ENCODE assay signal across 8 mouse cellular contexts in the genomic region with DNA sequence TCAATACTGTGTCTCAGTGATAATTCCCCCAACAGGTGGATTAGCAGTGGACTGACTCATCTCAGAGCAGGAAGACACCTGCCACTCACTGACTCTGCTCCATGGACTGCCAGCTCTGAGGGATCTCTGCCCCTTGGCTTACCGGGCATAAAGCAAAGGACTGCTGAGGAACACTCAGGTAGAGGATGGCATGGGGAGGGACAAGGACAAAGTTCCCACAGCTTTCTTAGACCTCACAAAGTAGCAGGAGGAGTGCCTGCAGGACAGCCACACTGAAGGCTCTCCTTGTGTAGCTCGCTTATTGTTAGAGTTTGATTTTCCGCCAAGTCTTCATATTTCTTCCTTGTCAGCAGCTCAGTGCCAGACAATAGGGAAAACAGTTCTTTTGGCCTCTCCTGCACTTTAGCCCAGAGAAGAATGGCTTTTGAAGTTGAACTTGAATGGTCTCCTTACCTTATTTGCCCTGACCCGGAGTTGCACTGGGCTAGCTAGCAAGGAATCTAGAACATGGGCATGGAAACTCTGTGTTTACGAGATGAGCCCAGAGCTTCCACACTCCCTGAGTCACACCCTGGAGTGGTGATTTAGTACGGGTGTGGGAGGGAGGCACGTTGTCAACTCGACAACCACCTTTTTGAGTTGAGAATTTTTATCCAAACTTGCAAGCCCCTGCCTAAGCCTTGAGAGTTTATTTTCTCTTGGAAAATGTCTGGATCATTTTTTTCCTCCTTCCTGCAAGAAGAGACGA.
DNase-seq lines count a peak whose midpoint lies in the region; ATAC-seq and TF ChIP-seq lines count a peak whose summit lies in the region.

No protein-coding gene starts in this region.

- intact Hi-C loops in heart, postnatal 14 days (cut with DNase I) = loop anchor here (5.0 kb wide), 1 partner anchor 423 kb away; no protein-coding TSS in a partner anchor

- no peak for TF ChIP-seq CTCF in lung, postnatal 0 days (IDR thresholded peaks at IDR 0.05)

- no peaks in the 10 kb centered on the region for H3K27me3 ChIP-seq in lung, postnatal 0 days (replicated peaks; ENCODE audit: insufficient read depth, low read length)

- ATAC-seq in lung, postnatal 0 days = peak; percentile 70

- no peak overlapping the region for H3K4me2 ChIP-seq in lung, postnatal 0 days (replicated peaks; ENCODE audit: low read depth, low read length)

- TF ChIP-seq EP300 in lung, postnatal 0 days (IDR thresholded peaks at IDR 0.05) = peak; percentile 49; the same call in 1 of the 2 replicates

- no peak overlapping the region for H3K27ac ChIP-seq in lung, postnatal 0 days (ENCODE audit: low read length)

- no peaks in the 10 kb centered on the region for H3K36me3 ChIP-seq in lung, postnatal 0 days (ENCODE audit: insufficient read depth, low read length)

- H3K9me3 ChIP-seq in lung, postnatal 0 days (ENCODE audit: low read length) = no peaks in the 10 kb centered on the region

- 23% methylated on average over 9 of the region's 9 CpGs for WGBS in lung, postnatal 0 days

- no peak overlapping the region for H3K9ac ChIP-seq in lung, postnatal 0 days (replicated peaks; ENCODE audit: low read depth)

- peak; percentile 49 for DNase-seq in gastrocnemius, adult 18-20 months (ENCODE audit: low spot score)
- DNase-seq in gastrocnemius, postnatal 10 days = no peak
- peak; percentile 74 for DNase-seq in adipocyte (ENCODE audit: low spot score)
- DNase-seq in heart, postnatal 14 days = peak; percentile 18 to 38
- DNase-seq in lung, postnatal 0 days (ENCODE audit: low spot score) = peak; percentile 61
- DNase-seq in cerebellum, adult 8-10 months = no peak
- no peak for DNase-seq in cerebellum, adult 9-11 months
- no peak for DNase-seq in thymus, postnatal 14 days

- no peak overlapping the region for H3K4me3 ChIP-seq in lung, postnatal 0 days (ENCODE audit: low read depth, low read length)

- peaks cover 4% of the 10 kb centered on the region; the same call in 1 of the 2 replicates for H3K4me1 ChIP-seq in lung, postnatal 0 days (ENCODE audit: insufficient read depth, low read depth, low read length)

Comparison
In these comparisons a context has a peak if more than half of its experiments do, and no peak if none do; other contexts are left out.
1. DNase-seq: peak in gastrocnemius, adult 18-20 months (single experiment), adipocyte (single experiment), heart, postnatal 14 days (2 of 2) and lung, postnatal 0 days (single experiment); none in gastrocnemius, postnatal 10 days (single experiment), cerebellum, adult 8-10 months (single experiment), cerebellum, adult 9-11 months (single experiment) and thymus, postnatal 14 days (single experiment).